Mouse (Mus musculus): ENCODE results near the gene Lta.

The Lta gene

DNA sequence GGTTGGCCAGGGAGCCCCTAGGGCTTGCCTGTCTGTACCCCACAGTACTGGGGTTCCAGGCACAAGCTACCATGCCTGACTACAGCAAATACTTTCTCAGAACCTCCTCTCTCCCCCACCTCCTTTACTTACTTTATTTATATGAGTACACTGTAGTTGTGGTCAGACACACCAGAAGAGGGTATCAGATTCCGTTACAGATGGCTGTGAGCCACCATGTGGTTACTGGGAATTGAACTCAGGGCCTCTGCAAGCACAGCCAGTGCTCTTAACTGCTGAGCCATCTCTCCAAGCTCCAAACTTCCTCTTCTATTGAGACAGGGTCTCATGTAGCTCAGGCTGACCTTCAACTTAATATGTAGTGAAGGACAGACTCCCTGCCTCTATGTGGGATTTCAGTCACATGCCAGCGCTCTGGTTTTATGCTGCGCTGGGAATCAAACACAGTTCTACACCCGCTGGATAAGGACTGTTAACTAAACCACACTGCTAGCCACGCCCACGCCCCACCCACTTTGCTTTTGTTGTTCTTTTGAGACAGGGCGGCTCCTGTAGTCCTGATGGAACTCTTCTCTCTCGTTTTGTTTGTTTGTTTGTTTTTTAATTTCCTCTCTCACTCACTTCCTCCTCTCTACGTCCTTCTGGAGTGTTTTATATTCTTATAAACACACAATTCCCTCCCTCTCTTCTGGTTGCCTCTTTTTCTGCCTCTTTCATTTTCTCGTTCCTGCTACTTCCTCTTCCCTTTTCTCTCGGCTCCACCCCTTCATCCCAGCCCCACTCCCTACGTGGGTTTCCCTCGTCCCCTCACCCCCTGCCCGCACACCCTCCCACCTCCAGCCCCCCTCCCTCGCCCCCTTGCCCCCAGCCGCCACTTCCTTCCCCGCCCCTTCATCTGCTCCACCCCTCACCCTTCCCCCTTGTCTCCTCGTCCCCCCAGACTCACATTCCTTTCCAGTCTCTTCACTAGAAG is 19.2 kb downstream of the Lta start:
- DNase-seq (ENCODE audit: low read depth, low spot score), result peak; percentile 47

- DNase-seq (ENCODE audit: low read depth, low spot score), result no peak
Measured at GRCm38 (mm10) chr17:35180093-35180492, 25.1 kb downstream of the Lta start.

- DNase-seq (ENCODE audit: low read depth, low spot score), result peak; percentile 78
Measured at GRCm38 (mm10) chr17:35178528-35178927, 26.6 kb downstream of the Lta start.

DNA sequence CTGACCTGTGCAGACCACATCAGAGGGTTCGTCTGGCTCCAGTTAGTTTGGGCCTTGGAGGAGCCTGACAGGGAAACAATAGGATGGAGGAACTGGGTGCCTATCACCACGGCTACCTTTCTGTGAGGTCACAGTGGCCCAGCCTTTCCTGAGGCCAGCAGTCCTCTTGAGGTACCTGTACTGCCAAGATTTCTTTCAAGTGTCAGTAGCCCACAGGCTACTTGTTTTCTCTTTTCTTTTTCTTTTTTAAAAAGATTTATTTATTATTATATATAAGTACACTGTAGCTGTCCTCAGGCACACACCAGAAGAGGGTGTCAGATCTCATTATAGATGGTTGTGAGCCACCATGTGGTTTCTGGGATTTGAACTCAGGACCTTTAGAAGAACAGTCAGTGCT is 29.2 kb downstream of the Lta start, which contains the start of gene Aif1:
Gene Aif1, minus strand, starts transcription at position 101 of the 400 bp plus-strand sequence.
- DNase-seq (ENCODE audit: low read depth, low spot score), result no peak

GRCm38 (mm10) chr17:35175382-35175781 is 29.8 kb downstream of the Lta start:
- DNase-seq (ENCODE audit: low read depth, low spot score), result no peak

GRCm38 (mm10) chr17:35174201-35174977 is 30.8 kb downstream of the Lta start:
- DNase-seq (ENCODE audit: low read depth, low spot score), result no peak

DNA sequence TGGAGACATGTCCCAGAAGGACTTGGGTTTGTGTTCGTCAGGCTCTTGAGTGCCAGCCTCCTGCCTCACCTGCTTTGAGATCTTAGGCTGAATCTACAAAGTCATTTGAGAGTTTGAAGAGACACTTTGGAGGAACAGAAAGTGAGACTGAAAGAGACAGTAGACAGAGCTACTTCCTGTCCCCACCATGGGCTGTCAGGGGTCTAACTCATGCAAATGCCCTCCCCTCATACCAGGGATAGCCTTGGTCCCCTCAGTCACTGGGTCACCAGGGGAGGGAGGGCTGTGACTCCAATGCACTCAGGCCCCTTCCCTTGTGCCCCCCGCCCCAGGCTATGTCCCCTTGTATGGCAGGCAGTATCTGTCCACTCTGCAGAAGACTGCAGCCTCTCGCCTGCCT is 31.8 kb downstream of the Lta start:
- no peak for DNase-seq (ENCODE audit: low read depth, low spot score)

DNA sequence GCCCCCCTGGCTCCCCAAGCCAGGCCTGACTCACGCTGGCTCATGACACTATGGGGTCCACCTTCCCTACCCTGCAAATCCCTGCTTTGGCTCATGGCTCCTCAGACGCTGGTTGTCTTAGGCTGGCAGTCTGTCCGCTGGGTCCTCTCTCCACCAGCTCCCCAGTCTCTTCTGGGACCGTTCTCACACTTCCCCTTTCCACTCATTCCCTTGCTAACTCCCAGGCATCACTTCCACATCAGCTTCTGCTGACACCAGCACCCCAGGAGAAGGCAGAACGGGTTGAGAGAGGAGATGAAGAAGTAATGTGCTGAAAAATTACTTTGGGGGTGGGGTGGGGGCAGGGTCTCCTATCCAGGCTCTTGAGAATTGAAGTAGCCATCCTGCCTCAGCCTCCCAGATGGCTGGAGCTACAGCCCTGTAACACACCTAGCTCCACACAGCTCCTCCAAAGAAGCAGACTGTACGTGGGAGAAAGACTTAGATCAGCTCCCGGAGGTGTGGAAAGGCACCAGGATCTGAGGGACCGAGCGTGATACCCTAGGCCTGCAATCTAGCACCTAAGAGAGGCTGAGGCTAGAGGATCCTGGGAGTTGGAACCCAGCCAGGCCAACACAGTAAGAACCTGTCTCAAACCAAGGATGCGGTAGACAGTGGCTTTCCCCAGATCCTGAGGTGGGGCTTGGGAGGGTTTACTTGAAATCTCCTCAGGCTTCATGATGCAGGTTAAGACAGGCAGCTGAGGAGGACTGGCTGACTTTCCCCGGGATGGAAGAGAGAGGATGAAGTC is 32.5 kb downstream of the Lta start:
- DNase-seq (ENCODE audit: low read depth, low spot score), result no peak

DNA sequence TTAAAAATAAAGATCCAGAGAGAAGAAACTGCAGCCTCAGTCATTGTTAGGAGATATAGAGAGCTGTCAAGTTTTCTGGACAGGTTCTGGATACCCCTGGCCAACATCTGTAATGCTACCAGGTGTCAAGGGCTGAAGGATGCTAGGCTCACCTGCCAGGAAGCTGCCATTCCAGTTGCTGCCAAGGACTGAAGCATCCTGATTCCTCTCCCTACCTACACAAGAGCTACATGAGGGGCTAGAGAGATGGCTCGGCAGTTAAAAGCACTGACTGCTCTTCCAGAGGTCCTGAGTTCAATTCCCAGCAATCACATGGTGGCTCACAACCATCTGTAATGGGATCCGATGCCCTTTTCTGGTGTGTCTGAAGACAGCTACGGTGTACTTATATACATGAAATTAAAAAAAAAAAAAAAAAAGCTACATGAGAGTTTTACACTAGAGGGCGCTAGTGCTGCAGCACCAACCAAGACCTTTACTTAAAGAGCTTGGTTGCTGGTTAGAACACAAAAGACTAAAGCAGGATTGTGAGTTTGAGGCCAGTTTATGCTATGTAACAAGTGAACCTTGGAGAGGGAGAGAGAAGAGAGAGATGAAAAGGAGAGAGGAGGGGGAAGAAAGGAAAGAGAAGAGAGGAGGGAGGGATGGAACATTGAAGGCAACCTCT is 36.5 kb downstream of the Lta start:
- DNase-seq (ENCODE audit: low read depth, low spot score), result peak; percentile 80

- DNase-seq (ENCODE audit: low read depth, low spot score), result no peak
Measured at GRCm38 (mm10) chr17:35167794-35168193, 37.4 kb downstream of the Lta start.

DNA sequence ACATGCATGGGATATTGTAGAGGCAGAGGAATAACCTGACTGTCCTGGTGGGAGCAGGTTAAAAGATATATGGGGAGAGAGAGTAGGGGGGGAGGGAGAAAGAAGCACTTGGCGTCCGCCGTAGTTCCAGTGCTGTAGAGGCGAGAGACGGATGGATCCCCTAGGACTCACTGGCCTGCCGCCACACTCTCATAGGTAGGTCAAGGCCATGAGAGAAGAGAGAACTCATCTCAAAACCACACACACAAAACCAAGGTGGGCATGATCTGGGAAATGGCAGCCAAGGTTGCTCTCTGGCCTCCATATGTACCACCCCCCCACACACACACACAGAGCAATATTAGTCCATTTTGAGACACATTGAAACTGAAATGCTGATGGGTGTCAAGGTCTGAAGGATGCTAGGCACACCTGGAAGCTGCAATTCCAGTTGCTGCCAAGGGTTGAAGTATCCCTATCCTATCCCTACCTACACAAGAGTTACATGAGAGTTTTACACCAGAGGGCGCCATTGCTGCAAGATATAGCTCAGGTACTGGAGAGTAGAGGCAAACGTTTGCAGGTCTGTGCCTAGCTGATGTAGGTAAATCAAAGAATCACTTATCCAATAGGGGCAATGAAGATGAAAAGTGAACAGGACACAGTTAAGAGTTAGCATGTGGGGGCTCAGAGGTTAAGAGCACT is 38.7 kb downstream of the Lta start:
- peak; percentile 77 for DNase-seq (ENCODE audit: low read depth, low spot score)

- no peak for DNase-seq (ENCODE audit: low read depth, low spot score)
Measured at GRCm38 (mm10) chr17:35165451-35166155, 39.5 kb downstream of the Lta start.

- peak; percentile 100 for DNase-seq (ENCODE audit: low read depth, low spot score)
Measured at GRCm38 (mm10) chr17:35164568-35165450, 40.3 kb downstream of the Lta start, which contains the start of gene Prrc2a. TSS of gene Prrc2a (minus strand) at chr17:35164897.

DNA sequence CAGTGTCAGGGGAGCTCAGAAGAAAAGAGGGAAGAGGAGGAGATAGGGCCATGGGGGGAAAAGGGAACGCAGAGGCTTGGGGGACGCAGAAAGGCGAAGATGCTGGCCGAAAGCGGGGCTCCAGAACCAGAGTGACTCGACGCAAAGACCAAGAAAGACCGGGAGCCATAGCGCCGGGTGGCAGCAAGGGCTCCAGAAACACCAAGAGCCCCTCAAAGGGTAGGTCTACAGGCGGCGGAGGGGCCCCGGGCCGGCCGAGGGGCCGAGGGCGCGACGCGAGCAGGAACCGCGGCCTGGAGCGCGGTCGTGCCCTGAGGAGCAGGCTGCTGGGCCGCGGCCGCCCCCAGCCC is 41.0 kb downstream of the Lta start:
- DNase-seq (ENCODE audit: low read depth, low spot score), result no peak

- no peak for DNase-seq (ENCODE audit: low read depth, low spot score)
Measured at GRCm38 (mm10) chr17:35163326-35164081, 41.6 kb downstream of the Lta start.

DNA sequence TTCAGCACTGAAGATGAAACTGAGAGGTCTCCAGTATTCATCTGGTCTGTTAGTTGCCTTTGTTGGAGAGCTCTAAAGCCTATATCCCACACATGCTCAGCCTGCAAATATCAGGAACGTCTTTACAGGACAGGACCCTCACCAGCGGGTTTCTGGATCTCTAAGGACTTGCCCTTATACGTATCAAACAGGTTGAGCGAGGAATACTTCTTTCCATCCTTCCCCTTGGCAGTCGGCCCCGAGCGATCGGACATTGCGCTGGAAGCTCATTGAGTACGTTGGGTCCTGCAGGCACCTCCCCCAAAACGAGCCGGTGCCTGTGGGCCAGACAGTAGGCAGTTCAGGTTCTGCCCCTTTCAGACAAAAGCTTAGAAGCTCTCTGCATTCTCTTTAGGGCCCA is 42.4 kb downstream of the Lta start:
- DNase-seq (ENCODE audit: low read depth, low spot score), result no peak

GRCm38 (mm10) chr17:35162121-35162520 is 43.0 kb downstream of the Lta start:
- no peak for DNase-seq (ENCODE audit: low read depth, low spot score)

GRCm38 (mm10) chr17:35161421-35161820 is 43.7 kb downstream of the Lta start:
- no peak for DNase-seq (ENCODE audit: low read depth, low spot score)
